Mouse (Mus musculus) cerebellum, postnatal 36 days (tissue): ENCODE results near the gene Catsper4.
A peak's percentile ranks its signal among the peaks of the same experiment; 100 is the strongest.
"Not testable (repeated sequence)": the region's sequence is repeated elsewhere in the genome, so short reads cannot be mapped to it uniquely, and the experiment has no call there.

Experiments
- DNase-seq, 2 experiments: peaks; one replicate each; pipeline ENCODE4 v3.0.0; 2021 to 2022; ENCODE audit warnings: mixed read lengths in 2 of 2

Gene Catsper4

GRCm38 (mm10) chr4:134227194-134227593 is at the start of gene Catsper4:
Gene Catsper4, minus strand, starts transcription at chr4:134227383.
- DNase-seq, result no peak

- no peak for DNase-seq
These were observed 46.5 kb upstream of the Catsper4 start for GRCm38 (mm10) chr4:134273417-134274345.

- DNase-seq, result no peak
These were observed 45.7 kb upstream of the Catsper4 start for GRCm38 (mm10) chr4:134272731-134273416.

- no peak for DNase-seq
These were observed 44.8 kb upstream of the Catsper4 start for GRCm38 (mm10) chr4:134271979-134272378.

GRCm38 (mm10) chr4:134269622-134270021 is 42.4 kb upstream of the Catsper4 start:
- DNase-seq, result not testable (repeated sequence)

- DNase-seq, result no peak
These were observed 41.0 kb upstream of the Catsper4 start for GRCm38 (mm10) chr4:134268102-134268655.

GRCm38 (mm10) chr4:134265860-134266585 is 38.8 kb upstream of the Catsper4 start:
- no peak for DNase-seq

GRCm38 (mm10) chr4:134263191-134263590 is 36.0 kb upstream of the Catsper4 start:
- peak; percentile 34 to 45 for DNase-seq

GRCm38 (mm10) chr4:134258354-134258753 is 31.2 kb upstream of the Catsper4 start:
- DNase-seq, result no peak

GRCm38 (mm10) chr4:134257198-134258009 is 30.2 kb upstream of the Catsper4 start:
- no peak for DNase-seq

- no peak for DNase-seq
These were observed 29.4 kb upstream of the Catsper4 start for GRCm38 (mm10) chr4:134256407-134257197.

GRCm38 (mm10) chr4:134255854-134256253 is 28.7 kb upstream of the Catsper4 start:
- DNase-seq, result no peak

- no peak for DNase-seq
These were observed 27.7 kb upstream of the Catsper4 start for GRCm38 (mm10) chr4:134254835-134255234.

GRCm38 (mm10) chr4:134253722-134254324 is 26.6 kb upstream of the Catsper4 start, which contains the start of gene Grrp1:
Gene Grrp1, minus strand, starts transcription at chr4:134254106.
- DNase-seq, result no peak

- no peak for DNase-seq
These were observed 25.9 kb upstream of the Catsper4 start for GRCm38 (mm10) chr4:134252911-134253721.

- no peak for DNase-seq
These were observed 25.1 kb upstream of the Catsper4 start for GRCm38 (mm10) chr4:134252131-134252910.

GRCm38 (mm10) chr4:134251241-134252130 is 24.3 kb upstream of the Catsper4 start:
- DNase-seq, result peak in 1 of 2 experiments; percentile 22

- DNase-seq, result no peak
These were observed 23.7 kb upstream of the Catsper4 start for GRCm38 (mm10) chr4:134250930-134251240.
